Mouse (Mus musculus) C2C12 (cell line): ENCODE measurements around the gene Cog4.

ENCODE experiments used
- CEBPB ChIP-seq: IDR thresholded peaks from one replicate; pipeline ENCODE4 v1.6.1; 2011; ENCODE audit warnings: low read depth, mild to moderate bottlenecking, control low read depth, moderate library complexity
- CTCF ChIP-seq: IDR thresholded peaks from one replicate; pipeline ENCODE4 v1.5.1; 2011; ENCODE audit not compliant: control insufficient read depth, insufficient read depth, insufficient read length
- FOSL1 ChIP-seq: IDR thresholded peaks from one replicate; pipeline ENCODE4 v1.8.0; 2011; ENCODE audit warnings: mild to moderate bottlenecking, low read length; ENCODE audit not compliant: poor library complexity, insufficient read depth, severe bottlenecking
- MAX ChIP-seq: IDR thresholded peaks from one replicate; pipeline ENCODE4 v1.6.1; 2011; ENCODE audit warnings: mild to moderate bottlenecking, control low read depth
- MYOG ChIP-seq: IDR thresholded peaks from one replicate; pipeline ENCODE4 v1.6.1; 2011; ENCODE audit not compliant: control insufficient read depth, insufficient read length; ENCODE audit errors: extremely low read depth
- USF1 ChIP-seq: IDR thresholded peaks from one replicate; pipeline ENCODE4 v1.6.1; 2011; ENCODE audit warnings: low read depth, mild to moderate bottlenecking, control low read depth, moderate library complexity

DNA sequence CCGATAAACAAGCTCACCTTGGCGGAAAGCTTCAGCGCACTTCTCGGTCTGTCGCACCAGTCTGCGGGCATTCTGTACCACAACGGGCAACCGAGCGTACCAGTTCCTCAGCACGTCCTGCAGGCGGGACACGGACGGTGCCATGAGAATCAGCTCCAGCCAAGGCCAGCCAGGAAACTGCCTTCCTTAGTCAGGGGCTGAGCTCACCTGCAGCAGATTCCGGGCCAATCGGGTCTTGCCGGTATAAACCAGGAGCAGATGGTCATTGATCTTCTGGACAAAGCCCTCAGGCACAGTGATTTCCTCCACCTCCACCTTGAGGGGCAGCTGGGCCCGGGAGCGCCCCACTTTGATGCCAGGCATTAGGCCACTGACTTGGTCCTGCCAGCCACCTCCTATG lies 37.4 kb downstream of the Cog4 start:
- no peak for TF ChIP-seq MYOG
- no peak for TF ChIP-seq CTCF
- no peak for TF ChIP-seq CEBPB
- TF ChIP-seq MAX = no peak
- no peak for TF ChIP-seq USF1
- no peak for TF ChIP-seq FOSL1
